Comparison of ENCODE assay signal across 8 mouse cellular contexts in genomic region chr12:69539353-69539752, GRCm38 (mm10). TPM values are rescaled to one million over a fixed set of nuclear protein-coding genes. Genes with fewer than 3 reads are reported as not detected.
DNase-seq lines count a peak whose midpoint lies in the region; ATAC-seq and TF ChIP-seq lines count a peak whose summit lies in the region.

No protein-coding gene starts in this region.

- peaks cover 32% of the 10 kb centered on the region for H3K4me1 ChIP-seq in kidney, postnatal 0 days (replicated peaks; ENCODE audit: insufficient read depth, low read length)
- peaks cover 24% of the 10 kb centered on the region for H3K4me1 ChIP-seq in brown adipose tissue, adult 24 weeks (ENCODE audit: control insufficient read depth, insufficient read depth, insufficient read length, low read length)

- H3K27me3 ChIP-seq in kidney, postnatal 0 days (ENCODE audit: insufficient read depth, low read length): no peaks in the 10 kb centered on the region
- H3K27me3 ChIP-seq in myocyte (ENCODE audit: control insufficient read depth, insufficient read depth, insufficient read length): no peaks in the 10 kb centered on the region

- no peaks in the 10 kb centered on the region for H3K36me3 ChIP-seq in kidney, postnatal 0 days (ENCODE audit: insufficient read depth, low read length)
- no peaks in the 10 kb centered on the region for H3K36me3 ChIP-seq in myocyte (ENCODE audit: control insufficient read depth, insufficient read depth)

- no peak overlapping the region for H3K4me3 ChIP-seq in kidney, postnatal 0 days (replicated peaks; ENCODE audit: low read depth, low read length)
- H3K4me3 ChIP-seq in brown adipose tissue, adult 24 weeks (ENCODE audit: insufficient read depth, low read depth, low read length): no peak overlapping the region
- H3K4me3 ChIP-seq in myocyte: no peak overlapping the region

- H3K9ac ChIP-seq in kidney, postnatal 0 days (ENCODE audit: low read depth, low read length): no peak overlapping the region

- TF ChIP-seq POLR2A in myocyte (IDR thresholded peaks at IDR 0.05; ENCODE audit: insufficient read length, low read depth): no peak

- WGBS in kidney, postnatal 0 days: 38% methylated on average over 7 of the region's 7 CpGs

- no peak overlapping the region for H3ac ChIP-seq in myocyte (ENCODE audit: control insufficient read depth, insufficient read length)

- no peak for DNase-seq in kidney, postnatal 0 days (ENCODE audit: low spot score)
- DNase-seq in kidney, postnatal 10 days: no peak
- peak; percentile 75 for DNase-seq in CD4-positive, CD25-positive, alpha-beta regulatory T cell, adult 2 months (ENCODE audit: low read depth, low spot score)
- no peak for DNase-seq in adipocyte (ENCODE audit: low spot score)
- no peak for DNase-seq in embryo, embryonic 10 days (ENCODE audit: low spot score)
- DNase-seq in urinary bladder, adult 18-20 months (ENCODE audit: low spot score in 2 of 2): no peak

- H3K27ac ChIP-seq in kidney, postnatal 0 days: peak overlapping the region; percentile 15; the same call in 1 of the 2 replicates
- peak overlapping the region; percentile 93 for H3K27ac ChIP-seq in brown adipose tissue, adult 24 weeks (replicated peaks; ENCODE audit: low read depth, low read length)

- ATAC-seq in kidney, postnatal 0 days (replicated peaks; ENCODE audit: low FRiP score, low read depth): no peak

- H3K4me2 ChIP-seq in kidney, postnatal 0 days (ENCODE audit: low read length): no peak overlapping the region
- H3K4me2 ChIP-seq in myocyte (ENCODE audit: low read depth): peak overlapping the region; percentile 100

- TF ChIP-seq CTCF in kidney, postnatal 0 days (IDR thresholded peaks at IDR 0.05; ENCODE audit: low read depth): no peak

- H3K79me2 ChIP-seq in myocyte (ENCODE audit: control insufficient read depth, insufficient read depth): no peaks in the 10 kb centered on the region

- H3K9me3 ChIP-seq in kidney, postnatal 0 days (replicated peaks; ENCODE audit: low read length): no peaks in the 10 kb centered on the region

TF ChIP-seq in myocyte, 11 proteins besides CTCF, POLR2A, EP300 and RAD21:
- TF ChIP-seq MYOG (IDR thresholded peaks at IDR 0.05; ENCODE audit: control insufficient read depth in 1 of 3, insufficient read depth in 1 of 3, insufficient read length in 2 of 3, low read depth in 2 of 3) (peak in 1 of 3 experiments; percentile 40), MAX (IDR thresholded peaks at IDR 0.05; ENCODE audit: low read depth) (no peak), MYOD1 (IDR thresholded peaks at IDR 0.05; ENCODE audit: control insufficient read depth in 1 of 3, insufficient read length in 2 of 3, low read depth in 2 of 3) (peak in 2 of 3 experiments; percentile 79 to 84)

RNA-seq across cellular contexts. Expression of gene Vcpkmt, which starts 43.5 kb away (rescaled TPM):
- polyA plus RNA-seq in kidney, postnatal 0 days (2015; fragmentation: Nextera tagmentation; extraction: Ambion mirVana): 20.8 and 21.5 TPM in 2 replicates
- polyA plus RNA-seq in brown adipose tissue, adult 24 weeks (2012; ENCODE audit: insufficient read depth, insufficient read length, missing spikeins): 4.1 and 5.2 TPM in 2 replicates
- polyA plus RNA-seq in myocyte (2012; fragmentation: generic; extraction: Trizol): 14.6 TPM
